Mouse (Mus musculus) testis, postnatal 10 days (tissue): ENCODE results near the gene Ric8a.

Experiments
- DNase-seq: peaks from one replicate; pipeline ENCODE4 v3.0.0; 2021; ENCODE audit warnings: low spot score

Gene Ric8a

DNA sequence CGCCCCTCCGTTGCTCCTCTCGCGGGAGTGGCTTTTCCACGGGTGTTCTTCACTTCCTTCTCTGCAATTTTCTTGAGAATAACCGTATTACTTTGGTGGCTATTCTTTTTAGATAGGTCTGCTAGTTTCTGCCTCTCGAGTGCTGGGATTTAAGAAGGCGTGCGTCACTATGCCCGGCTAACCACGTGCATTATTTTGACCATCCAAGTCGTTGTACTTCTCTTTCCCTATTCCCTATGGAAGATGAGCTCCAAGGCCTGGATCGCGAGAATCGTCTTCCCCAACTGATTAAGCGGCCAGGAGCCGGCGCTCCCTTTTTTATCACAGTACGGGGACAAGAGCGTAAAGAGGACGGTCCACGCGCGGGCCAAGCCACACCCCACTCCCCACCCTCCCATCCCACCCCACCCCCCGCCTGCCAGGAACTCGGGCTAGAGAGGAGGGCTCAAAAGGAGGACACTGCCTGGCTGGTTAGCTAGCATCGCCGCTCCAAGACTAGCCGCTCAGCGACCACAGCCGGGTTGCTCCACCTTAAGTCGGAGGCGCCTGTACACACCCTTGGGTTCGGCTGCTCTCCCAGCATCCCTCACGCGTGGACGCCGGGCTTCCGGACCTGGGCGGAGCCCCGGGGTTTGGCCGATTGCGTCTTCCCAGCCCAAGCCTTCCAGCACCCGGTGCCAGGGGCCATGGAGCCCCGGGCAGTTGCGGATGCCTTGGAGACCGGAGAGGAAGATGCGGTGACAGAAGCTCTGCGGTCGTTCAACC lies at the start of gene Ric8a:
Ric8a (plus strand) TSS at position 173 of the 765 bp plus-strand sequence.
- DNase-seq: peak; percentile 89

DNA sequence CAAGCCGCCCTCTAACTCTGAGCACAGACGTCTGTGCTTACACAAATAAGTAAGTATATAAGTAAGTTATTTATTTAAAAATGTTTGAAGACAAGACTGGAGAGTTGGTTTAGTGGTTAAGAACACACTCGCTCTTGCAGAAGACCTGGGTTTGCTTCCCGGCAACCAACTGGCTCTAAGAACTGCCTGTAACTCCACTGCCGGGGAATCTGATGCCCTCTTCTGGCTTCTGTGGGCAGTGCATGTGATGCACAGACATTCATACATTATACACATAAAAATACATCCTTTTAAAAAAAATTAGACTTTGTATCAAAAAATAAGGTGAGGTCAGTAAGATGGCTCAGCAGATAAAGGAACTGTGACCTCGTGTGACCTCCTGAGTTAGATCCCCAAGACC lies 46.3 kb upstream of the Ric8a start:
- no peak for DNase-seq

DNA sequence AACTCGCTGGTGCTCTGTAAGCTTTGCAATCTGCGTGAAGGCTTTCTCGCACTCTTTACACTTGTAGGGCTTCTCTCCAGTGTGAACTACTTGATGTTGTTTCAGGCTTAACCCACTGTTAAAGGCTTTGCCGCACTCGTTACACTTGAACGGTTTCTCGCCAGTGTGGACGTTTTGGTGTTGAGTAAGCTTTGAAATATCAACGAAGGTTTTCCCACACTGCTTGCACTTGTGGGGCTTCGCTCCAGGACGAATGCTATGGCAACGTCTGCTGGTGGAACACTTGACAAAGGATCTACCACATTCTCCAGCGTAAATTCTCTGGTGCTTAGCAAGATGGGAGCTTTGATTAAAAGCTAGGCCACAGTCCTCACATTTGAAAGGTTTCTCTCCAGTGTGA lies 45.0 kb upstream of the Ric8a start:
- DNase-seq: no peak

DNA sequence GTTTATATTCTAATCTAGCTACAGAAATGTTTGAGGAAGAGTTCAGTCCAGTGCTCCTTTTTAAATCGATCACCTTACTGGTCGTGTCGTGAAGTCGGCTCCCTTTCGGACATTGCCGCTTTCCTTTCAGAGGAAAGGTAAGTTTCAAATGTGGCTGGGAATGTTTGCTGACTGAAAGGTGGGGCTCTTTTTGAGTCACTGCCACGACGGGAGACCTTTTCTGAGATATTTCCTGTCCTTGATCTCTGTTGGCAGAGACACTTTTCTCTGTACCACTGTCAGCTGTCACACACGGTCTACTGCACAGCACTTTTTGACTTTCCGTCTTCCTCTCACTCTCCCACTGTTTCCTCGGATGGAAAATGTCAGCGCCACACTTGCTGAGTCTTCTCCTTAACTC lies 43.9 kb upstream of the Ric8a start:
- no peak for DNase-seq

DNA sequence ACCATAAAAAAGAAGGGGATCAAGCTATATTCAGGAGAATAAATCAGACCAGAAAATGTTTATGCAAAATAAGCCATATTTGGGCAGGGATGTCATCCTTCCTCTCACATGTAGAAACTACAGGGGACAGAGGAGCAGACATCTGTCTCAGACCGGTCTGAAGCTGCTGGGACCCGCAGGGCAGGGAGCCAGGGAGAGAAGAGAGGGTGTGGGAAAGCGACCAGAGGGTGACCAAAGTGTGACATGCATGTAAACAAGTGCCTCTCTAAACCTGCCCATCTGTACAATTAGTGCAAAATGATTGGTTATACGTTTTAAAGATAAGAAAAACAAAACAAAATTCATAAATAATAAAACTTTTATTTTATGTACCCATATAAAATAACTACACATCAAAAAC lies 36.6 kb upstream of the Ric8a start:
- DNase-seq: no peak

DNA sequence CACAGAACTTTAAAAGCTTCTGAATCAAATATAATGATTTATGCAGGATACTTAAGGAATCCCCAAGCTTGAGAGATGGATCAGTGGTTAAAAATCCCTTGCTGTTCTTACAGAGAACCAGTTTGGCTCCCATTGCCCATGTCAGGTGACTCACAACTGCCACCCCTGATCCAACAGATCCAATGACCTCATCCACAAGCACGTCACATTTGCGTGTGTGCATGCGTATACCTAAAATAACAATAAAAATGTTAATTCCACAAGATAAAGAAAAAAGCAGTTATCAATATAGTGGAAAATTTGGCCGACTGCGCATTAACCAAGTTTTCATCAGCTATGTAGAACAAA lies 35.5 kb upstream of the Ric8a start:
- no peak for DNase-seq

DNA sequence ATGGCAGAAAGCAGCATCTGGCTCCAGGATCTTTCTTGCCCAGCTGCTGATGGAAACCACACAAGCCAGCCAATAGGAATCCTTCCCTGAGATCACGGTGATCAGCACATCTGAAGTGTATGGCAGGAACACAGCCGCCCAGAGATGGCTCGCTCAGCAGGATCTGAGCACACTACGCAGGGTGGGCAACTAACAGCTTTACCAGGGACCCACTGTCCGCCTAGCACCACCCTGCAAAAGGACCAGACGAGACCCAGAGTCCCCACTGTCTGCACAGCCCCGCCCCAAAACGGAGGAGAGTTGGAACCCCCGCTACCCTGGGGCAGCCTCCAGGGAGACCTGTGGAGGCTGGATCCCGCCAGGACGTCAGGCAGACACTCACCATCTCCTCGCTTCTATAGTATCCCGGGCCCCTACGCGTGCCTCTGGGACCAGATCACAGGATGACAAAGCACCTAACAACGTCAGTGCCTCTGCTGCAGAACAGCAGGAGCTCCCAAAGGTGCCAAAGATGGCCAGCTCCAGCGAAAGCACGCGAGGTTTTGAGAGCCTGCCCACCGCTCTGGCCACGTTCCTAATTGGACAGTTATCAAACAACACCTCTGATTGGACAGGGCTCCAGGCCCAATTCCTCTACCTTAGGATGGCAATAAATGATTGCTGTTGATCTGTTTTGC lies 35.0 kb upstream of the Ric8a start, which contains the start of gene Zfp941:
Zfp941 (minus strand) TSS at position 526 of the 677 bp plus-strand sequence.
- no peak for DNase-seq

DNA sequence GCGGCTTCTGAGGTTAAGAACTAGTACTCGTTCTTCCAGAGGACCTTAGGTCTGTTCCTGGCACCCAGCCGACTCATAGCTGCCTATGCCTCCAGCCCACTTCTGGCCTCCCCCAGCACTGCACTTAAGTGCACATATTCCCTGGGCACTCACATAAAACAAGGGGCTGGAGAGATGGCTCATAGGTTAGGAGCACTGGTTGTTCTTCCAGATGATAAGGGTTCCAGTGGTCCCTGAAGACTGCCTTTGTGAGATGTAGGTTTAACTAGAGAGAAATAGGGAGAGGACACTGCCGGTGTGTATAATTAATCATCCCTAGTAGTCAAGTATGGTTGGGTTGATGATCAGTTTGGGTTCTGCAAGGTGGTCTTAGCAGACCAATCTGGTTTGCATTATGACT lies 34.0 kb upstream of the Ric8a start:
- no peak for DNase-seq

DNA sequence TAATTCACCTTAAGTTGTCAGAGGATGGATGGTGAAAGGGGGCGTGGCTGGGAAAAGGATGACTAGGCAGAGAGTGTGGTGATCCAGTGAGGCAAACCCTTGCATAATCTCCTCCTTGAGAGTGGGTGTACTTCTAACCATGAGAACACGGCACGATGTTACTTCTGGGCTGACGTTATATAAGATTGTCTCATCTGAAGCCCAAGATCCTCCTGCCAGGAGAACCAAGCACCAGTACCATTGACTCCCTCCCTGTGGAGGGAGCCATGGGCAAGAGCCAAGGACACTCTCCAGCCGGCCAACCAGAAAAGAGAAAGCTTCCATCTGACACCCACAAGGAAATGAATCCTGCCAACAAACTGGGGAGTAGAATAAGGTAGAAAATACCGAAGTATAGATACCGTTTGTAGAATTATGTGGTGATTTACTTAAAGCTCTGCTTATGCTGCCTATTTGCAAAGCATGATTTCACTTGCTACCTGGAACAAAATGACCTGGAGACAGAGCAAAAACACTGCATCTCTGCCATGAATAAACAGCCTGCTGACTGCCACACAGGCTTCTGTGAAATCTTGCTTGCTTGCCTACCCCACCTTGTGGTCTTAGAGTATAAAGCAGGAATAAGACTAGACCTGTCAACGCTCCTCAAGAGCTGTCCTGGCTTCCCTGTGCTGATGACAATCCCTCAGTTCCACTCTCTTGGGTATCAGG lies 28.4 kb upstream of the Ric8a start:
- no peak for DNase-seq

DNA sequence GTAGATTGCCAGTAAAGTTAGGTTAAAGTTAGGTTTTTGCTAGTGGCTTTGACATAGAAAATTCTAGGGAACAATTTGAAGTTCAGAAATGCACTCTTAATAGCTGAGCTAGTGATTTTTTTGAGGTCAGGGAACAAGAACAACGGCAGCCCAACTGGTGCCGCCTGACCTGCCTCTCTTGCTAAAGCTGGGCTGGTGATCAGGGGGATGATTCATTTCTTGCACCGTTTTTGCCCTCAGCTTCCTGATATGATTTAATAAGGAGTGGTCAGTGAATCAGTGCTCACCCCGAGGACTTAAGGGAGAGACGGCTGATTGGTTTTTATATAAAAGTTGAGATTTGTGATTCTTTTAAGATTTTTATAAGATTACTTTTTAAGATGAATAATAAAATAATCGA lies 25.3 kb upstream of the Ric8a start:
- peak; percentile 19 for DNase-seq

DNA sequence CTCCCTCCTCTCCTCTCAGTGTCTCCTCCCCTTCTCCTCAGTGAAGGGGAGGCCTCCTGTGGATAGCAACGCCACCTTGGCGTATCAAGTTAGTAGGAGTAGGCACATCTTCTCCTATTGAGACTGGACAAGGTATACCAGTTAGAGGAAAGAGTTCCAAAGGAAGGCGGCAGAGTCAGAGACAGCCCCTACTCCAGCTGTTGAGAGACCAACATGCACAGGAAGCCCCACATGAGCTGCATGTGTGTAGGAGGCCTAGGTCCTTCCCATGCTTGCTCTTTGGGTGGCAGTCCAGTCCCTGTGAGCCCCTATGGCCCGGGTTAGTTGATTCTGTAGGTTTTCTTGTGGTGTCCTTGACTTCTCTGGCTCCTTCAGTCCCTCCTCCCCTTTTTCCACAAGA lies 23.4 kb upstream of the Ric8a start:
- DNase-seq: peak; percentile 29

DNA sequence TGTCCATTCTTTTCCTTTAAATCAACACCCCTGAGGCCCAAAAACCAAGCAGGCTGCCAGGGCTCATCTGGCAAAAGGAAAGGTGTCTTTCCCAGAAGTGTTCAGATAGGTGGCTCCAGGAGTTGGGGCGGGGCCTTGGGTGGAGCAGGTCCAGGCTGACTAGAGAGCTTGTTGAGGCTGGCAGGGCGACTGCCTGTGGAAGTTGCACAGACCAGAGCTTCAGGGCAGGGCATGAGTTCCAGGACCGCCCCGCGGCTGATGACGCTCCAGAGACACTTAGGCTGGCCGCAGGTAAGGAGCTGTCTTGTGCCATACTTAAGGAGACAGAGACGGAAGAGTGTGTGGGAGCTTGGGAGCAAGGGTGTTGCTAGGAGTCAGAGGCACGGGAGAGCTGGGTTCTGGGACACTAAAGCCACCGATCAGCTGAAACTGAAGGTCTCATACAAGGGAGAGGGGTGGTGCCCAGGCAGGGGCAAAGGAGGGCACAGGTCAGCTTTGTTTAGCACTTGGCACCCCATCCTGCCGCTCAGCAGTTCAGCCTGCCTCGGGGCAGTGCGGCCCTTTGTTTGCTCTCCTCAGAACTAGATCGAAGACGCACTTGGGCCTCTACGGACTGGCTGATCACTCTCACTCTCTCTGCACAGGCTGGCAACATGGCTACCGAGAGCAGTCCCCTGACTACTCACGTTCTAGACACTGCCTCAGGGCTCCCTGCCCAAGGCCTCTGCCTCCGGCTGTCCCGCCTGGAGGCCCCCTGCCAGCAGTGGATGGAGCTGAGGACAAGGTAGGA lies 21.6 kb upstream of the Ric8a start, which contains the start of gene Urah:
Urah (plus strand) TSS at position 51 of the 790 bp plus-strand sequence.
- DNase-seq: no peak

DNA sequence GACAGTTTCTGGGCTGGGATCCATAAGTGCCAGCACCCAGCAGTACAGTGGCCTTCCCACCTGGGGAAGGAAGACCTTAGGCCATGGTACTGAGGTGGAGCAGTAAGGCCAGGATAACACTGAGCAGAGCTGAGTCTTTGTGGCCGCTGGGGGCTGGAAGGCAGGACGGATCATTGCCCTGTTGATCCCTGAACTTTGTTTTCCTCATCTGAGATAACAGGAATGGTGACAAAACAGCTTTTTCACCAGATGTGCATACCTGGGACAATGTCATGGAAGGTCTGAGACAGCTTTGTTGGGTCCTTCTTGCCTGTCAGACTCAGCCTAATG lies 21.0 kb upstream of the Ric8a start:
- no peak for DNase-seq

DNA sequence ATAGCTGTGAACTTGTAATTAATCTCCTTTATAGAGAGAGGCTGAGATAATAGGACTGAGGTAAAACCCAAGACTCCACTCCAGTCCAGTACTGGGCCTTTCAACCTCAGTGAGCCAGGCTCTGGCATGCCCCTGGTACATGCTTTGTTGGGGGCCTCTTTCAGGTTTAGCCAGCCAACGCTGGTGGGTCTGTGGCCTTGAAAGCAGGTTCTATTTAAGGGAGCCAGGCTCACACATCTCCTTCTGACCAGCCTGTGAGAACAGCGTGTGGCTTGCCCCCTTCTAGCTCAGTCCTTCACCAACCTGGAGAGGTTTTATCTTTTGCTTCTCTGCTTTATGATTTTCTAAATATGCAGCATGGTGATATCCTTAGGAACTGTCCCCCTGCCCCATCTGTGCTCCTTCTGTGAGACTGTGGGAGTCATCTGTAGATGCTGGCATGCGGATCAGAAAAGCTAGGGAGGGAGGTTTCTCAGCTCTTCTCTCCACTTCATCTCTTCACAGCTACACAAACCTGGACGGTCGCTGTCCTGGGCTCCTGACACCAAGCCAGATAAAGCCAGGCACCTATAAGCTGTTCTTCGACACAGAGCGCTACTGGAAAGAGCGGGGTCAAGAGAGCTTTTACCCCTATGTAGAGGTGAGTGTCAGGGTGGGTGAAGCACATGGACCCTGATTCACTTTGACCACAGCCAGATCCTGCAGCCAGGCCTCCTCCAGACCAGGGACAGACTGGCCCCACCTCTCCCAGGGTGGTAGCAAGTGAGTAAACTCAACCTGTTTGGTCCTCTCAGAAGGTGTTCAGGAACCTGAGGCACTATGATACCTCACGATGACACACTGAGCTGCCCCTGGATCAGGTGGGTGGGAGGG lies 20.3 kb upstream of the Ric8a start:
- no peak for DNase-seq

DNA sequence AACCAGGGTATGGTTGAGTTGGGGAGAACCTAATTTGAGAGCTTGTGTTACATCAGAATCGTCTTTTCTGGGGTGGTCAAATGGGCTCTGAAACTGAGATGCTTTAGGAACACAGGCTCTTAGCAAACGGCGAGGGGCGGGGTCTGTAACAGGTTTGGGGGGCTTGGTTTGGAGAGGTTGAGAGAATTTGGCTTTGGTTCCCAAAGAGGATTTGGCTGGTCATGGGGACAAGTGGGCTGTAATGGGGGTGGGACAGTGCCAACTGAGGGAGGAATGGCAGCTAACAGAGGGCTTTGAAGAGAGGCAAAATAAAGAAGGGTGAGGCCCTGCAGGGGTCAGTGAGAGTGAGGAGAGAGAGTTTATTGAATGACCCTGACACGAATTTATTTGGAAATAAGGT lies 17.2 kb upstream of the Ric8a start:
- DNase-seq: peak; percentile 39

DNA sequence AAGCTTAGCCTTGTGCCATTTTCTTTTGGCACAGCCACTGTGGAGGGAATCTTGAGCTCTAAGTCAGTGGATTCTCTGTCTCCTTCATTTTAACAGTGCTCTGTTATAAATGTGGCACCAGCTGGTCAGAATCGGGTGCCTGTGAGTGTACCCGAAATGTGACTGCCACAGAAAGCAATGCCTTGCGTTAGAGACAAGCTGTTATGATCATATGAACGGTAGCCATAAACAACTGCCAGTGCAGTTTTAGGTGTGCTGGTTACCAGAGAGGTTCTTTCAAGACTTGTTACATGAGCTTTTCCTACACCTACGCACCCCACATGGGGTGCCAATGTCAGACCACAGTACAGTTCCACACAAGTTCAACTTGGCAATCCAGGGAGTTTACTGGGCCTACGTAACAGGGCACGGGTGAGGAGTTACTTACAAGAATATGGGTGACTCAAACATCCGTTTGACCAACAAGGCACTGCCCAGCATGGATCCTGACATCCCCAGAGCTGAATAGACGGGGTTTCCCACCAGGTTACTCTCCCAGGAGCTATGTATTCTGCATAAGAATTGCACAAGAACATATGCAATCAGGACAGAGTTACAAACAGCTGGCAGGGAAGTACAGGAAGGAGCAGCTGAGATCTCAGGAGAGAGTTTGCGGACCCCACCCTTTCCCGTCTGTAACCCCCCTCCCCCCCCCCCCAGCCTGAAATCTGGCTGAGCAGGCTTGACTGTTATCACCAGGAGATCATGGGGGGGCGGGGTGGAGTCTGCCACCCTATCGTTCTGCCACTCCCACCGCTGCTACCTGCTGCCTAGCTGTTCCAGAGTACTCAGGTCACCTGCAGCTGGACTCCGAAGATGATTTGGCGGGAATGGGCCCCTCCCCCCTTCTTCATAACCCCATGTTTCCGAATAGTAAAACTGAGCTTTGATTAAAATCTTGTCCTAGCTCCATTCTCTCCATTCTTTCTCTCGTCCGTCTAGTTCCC lies 15.7 kb upstream of the Ric8a start:
- peak; percentile 19 for DNase-seq

DNA sequence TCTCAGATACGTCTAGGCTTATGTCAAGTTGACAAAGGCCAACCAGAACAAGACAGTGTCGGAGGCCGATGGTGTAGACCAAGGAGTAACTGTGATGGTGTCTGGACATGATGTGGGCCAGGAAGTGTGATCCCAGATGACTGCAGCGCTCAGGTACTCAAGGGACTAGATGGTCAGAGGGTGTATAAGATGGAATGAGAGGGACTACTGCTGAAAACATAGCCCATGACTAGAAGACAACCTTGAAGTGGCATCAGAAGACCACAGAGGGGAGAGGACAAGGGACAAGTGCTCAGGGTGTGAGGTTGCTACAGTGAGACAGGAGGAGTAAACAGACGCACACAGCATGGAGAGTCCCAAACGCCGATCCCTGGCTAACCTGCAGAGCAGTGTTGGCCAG lies 13.0 kb upstream of the Ric8a start:
- no peak for DNase-seq

DNA sequence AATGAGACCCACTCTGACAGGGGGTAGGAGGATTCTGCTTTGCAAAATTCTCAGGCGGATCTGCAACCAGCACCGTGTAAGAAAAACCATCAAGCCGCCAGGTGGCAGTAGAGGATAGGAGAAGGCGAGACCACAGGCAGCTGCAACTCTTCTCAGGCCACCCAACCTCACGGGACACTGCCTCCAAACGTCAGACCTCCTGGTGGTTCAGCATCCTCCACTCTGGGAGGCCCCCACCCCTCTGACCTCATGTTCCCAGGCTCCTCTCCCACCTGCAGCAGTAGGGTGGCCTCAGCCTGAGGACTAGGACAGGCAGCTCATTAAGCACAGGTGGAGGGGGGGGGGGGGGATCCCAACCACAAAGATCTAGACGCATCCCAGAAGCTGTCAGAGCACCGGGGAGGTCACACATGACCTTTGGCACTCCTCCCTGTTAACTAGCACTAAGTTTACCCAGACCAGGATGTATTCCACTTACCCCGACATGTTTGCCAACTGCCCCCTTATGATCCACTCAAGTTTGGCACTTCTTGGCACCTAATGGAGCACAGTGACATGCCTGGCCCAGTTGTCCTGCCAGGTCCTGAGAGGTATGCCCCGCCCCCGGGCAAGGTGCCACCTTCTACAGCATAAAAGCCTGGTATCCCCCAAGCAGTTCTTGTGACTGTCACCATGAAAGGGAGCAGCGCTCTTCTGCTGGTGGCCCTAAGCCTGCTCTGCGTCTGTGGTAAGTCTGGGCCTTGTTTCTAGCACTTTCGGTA lies 11.7 kb upstream of the Ric8a start, which contains the start of gene Scgb1c1:
Scgb1c1 (plus strand) TSS at position 643 of the 761 bp plus-strand sequence.
- peak; percentile 98 for DNase-seq

DNA sequence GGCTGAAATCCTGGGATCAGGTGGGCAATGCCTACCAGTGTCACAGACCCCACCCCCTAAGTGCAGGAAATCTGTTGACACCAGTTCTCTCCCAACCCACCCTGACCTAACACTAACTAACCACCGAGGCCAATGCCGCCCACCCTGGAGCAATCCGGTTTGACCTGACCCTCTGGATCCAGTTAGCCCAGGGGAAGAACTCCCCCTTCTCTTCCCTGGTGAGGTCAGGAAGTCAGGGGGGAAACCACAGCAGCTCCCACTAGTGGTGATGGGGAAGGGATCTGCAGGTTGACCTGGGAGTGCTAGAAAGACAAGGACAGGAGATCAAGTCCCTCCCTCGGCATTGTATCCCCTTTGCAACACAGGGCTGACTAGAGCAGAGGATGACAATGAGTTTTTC lies 11.1 kb upstream of the Ric8a start:
- DNase-seq: no peak
